Mouse (Mus musculus) liver, adult 2 months (tissue): Measurements from ENCODE around the gene Habp2.

Experiments used
- CTCF ChIP-seq: fragments of 200-500 bp; IDR thresholded peaks from 2 replicates; pipeline ENCODE4 v1.5.1; 2011; ENCODE audit warnings: low read depth, low read length, control low read depth
- POLR2A ChIP-seq: fragments of 200-500 bp; IDR thresholded peaks from 2 replicates; pipeline ENCODE4 v1.6.1; 2011; ENCODE audit warnings: low read length, control low read depth; ENCODE audit not compliant: insufficient read depth; ENCODE audit errors: extremely low read depth

DNA sequence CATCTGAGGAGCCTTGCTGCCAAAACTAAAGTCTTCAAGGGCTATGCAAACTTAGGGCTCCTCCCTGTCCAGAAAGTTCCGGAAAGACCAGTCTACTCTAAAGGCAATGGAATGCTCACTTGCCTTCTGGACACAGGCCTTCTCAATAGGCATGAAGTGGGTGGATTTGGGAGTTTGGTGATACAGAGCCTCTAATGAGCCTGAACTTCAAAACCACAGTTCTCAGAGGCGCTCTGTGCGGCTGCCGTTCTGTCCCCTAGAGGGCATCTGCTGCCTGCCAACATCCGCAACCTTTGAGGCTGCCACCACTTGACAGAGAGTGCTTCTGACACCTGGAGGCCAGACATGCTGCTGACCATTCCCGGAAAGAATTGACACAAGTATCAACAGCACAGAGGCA, 62.4 kb downstream of the Habp2 start:
- peak; percentile 81 for TF ChIP-seq CTCF
- TF ChIP-seq POLR2A, result no peak
